Mouse (Mus musculus): ENCODE results near the gene Rasal2.
A peak's percentile ranks its signal among the peaks of the same experiment; 100 is the strongest.

Rasal2 gene

DNA sequence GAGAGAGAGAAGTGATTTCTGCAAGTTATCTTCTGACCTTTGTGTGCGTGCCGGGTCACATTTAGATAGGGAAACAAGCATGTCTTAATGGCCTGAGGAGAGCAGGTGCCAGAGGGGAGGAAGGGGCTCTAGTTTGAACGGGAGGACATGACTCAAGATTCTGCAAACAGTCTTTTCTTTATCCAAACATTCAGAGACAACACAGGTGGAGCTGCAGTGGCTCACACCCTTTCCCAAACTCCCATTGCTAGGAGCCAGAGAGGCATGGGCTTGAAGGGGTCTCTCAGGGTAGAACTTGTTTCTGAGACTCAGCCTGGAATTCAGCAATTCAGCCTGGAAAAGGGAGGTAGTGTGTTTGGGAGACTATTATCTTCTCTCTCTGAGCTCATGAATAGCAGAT lies 288.6 kb downstream of the Rasal2 start:
- no peak for DNase-seq

DNA sequence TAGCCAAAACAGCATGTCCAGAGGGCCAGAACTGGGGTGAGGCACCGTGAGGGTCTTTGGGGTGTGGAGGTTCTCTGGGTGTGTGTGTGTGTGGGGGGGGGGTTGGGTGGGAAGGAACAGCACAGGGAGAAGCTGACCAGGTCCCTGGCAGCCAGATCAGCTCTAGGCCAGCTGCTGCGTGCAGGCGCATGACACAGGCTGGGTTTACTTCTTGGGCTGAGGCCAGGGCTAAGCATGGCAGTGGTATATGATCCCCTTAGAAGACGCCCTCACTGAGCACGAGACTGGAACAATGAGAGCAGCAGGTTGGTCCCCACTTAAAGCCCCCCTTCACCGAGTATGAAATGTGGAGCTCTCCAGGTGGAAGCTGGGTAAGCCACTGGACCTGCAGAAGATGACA lies 293.2 kb downstream of the Rasal2 start:
- no peak for DNase-seq

DNA sequence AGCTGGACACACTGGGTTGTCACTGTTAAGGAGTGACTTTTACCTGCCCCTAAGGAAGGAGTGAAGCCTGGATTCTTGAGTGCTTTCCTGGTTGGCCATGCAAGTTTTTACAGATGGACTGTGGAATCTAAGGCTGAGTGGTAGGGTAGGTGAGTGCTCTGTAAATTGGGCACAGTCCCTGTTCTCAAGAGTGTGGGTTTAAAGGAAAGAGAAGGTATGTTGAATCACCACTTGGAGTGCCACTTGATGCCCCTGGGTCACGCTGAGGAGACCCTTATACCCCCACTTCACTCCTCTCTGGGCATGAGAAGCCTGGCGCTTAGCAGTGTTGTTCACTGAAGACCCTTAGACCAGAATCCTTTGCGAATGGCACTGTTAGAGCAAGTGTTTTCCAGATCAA lies 295.0 kb downstream of the Rasal2 start:
- DNase-seq = no peak

DNA sequence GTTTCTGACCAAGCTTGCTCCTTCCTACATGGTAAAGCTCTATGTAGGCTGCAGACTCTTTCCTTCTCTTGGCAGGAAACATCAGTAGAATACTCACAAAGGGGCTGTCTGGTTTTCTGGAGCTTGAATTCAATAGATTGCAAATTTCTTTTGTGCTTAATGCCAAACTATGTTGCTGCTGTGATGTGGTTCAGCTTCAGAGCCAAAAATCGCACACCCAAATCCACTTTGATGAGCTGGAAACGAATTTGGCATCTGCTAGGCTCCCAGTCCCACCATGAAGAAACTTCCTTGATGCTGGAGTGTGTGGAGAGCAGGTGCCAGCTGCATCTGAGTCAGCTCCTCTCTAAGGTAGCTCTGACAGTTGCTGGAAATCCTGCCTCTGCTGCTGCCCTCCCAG lies 297.9 kb downstream of the Rasal2 start:
- DNase-seq = no peak

DNA sequence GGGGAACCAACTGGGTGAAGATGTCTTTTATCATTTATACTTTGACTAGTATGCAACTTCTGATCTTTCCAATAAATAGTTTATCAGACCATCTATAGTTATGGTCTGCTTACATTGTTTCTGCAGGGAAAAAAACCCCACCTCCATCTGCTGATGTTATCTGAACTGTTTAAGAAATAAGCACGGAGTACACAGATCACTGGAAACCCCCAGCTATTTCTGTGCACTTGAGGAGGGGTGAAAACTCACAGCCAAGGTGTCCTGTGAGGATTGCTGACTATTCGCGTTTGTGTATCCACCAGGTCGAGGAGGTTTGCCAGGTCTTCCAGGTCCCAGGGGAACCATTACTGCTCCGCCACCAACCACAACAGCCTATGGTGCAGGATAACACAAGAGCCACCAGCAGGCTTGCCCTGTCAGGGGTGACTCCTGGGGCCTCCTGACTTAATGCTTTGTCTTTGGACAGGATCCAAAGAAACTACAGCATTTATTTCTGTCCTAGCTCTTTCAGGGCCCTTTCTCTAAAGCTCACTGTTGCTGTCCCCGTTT lies 302.0 kb downstream of the Rasal2 start:
- DNase-seq = no peak

DNA sequence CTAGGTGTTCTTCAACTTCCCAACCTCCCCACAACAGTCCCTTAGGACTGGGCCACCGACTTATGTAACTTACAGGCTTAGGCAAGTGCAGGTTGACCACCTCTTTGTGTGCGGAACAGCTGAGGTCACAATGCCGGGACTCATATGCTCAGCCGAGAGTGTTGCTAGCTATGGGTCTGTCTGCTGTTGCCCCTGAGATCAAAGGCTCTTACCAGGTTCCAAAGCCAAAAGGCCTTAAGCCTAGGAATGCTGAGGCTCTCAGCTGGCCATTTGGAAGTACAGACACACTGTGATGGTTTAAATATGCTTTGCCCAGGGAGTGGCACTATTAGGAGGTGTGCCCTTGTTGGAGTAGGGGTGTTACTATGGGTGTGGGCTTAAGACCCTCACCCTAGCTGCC lies 303.8 kb downstream of the Rasal2 start, which contains the start of gene Tex35:
TSS of gene Tex35 (minus strand) at position 101 of the 400 bp plus-strand sequence.
- no peak for DNase-seq

DNA sequence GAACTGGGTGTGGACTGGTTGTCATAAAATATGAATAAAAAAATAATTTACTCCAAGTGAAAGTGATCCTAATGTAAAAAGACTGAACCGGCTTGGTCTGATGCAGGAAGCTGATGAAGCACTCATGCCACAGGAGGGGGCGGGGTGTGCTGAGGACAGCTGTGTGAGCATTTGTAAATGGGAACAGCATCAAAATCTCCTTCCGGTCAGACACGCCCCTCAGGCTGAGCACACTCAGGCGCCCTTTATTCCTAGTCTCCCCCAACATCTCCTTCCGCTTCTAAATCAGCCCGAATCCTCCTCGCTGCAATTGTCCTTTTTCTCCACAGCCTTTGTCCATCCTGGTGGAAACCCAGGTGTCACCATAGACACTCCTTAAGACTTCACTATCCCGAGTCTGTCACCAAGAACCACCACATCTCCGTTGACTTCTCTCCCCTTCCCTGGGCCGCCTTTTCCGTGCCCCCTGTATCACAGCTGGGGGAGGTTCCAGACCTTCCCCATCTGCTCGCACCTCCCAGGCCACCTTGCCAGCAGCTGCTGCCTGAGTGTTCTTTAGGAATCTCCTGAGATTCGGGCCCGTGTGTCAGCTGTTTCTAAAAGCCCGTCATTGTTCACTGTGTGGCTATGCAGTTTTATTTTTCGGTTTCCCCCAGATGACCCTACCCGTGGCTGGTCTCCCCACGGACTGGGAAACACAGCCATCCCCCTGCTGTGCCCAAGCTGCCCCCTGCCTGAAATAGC lies 311.1 kb downstream of the Rasal2 start:
- DNase-seq = no peak

DNA sequence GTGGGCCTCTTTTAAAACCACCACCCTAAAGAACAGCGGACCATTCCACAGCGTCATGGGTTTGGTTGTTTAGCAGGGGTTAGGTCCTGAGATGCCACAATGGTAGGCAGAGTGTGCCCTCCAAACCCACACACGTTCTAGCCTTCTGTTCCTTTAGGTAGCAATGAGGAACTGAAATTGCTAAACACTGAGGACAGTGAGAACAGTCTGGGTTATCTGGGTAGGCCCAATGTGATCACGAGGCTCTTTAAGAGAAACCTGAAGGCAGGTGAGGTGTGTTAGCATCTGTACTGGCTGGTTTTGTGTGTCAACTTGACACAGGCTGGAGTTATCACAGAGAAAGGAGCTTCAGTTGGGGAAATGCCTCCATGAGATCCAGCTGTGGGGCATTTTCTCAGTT lies 316.9 kb downstream of the Rasal2 start:
- DNase-seq = no peak

DNA sequence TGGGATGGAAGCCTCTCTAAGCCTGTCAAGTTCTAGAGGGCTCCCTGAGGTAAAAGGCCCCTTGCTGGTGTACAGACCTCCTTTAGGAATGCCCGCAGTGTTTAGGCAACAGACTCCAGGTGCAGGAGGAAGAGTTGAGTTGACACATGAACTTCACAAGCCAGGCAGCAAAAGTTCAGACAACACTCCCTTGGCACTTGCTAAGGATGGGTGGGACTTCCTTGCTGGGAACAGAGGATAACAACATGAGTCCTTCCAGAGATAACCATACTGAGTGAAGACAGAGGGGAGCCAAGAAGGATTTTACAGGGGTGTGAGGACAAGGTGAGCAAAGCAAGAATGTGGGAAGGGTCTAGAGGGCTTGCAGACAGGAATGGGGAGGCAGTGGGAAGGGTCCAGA lies 319.8 kb downstream of the Rasal2 start:
- no peak for DNase-seq

DNA sequence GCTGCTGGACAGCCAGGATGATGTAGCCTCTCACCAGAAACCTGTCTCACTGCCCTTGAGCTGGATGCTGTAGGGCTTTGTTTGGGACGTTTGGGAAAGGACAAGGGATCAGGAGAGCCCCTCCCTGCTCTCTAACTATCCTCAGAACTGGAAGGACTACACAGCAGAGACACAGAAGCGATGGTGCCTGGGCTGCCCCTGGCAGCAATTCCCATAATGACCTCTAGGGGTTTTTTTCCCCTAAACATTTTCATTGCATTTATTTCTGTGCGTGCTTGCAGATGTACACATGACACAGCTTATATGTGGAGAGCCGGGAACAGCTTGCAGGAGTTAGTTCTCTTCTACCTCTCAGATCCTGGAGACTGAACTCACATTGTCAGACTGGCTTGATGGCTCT lies 320.3 kb downstream of the Rasal2 start:
- DNase-seq = no peak

DNA sequence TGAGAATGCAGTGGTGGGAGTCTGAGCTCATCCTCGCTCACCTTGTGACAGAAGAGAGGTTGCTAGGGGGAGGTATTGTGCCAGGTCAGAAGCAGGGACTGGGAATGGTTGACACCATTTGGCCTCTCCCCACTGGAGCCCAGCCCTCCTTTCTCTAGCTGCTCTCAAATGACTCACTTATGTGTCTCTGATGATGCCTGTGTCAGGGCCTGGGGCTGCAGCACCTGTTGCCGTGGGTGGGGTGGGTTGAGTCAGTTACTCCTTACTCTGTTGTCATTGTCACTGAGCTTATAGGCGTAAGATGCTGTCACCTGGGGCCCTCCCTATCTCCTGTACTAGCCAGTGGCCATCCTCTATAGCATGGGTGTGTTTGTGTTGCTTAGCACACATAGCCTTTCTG lies 321.6 kb downstream of the Rasal2 start:
- DNase-seq = no peak

DNA sequence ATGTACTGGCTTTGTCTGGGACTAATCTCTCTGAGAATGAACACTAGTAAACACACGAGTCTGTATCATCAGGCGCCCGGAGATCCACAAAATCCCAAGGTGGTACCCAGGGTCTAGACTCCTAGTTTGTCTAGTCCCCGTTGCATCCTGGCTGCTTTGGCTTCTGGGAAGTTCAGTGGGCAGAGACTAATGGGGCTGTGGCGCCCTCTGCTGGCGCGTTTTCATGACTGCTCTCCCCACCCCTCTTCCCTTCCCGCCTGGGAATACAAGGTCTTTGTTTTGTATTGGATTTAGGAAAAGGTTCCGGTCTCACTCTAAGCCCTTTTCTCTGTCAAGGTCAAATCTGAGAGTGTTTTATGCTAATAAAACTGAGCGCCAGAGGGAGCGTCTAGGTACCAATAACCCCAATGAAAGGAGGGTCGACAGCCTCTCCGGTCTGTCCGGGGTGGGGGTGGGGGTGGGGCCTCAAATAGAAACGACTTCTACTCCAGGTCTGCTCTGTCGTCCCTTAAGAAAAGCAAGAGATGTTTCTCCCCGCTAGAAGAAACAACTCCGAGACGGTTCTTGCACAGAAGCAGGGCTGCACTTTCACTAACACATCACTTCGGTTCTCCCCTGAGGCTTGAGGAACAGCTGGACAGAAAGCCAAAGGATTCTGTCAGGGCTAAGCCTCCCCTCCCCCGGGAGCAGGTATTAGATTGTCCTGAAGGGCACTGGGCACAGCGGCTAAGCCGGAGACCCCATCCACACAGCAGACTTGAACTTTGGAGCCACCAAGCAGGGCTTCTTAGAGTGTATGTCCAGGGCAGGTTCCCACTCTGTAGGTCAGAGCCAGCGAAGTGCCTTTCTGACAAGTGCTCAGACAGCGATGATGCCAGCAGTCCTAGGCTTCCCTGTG lies 326.0 kb downstream of the Rasal2 start:
- peak; percentile 10 for DNase-seq
